Mouse (Mus musculus): ENCODE measurements around the gene 1700037H04Rik. TPM values are rescaled to one million over a fixed set of nuclear protein-coding genes. Genes with fewer than 3 reads are reported as not detected.

1700037H04Rik gene
- total RNA-seq (2021): 10 to 100 TPM; 71.1 to 78.3 TPM

DNA sequence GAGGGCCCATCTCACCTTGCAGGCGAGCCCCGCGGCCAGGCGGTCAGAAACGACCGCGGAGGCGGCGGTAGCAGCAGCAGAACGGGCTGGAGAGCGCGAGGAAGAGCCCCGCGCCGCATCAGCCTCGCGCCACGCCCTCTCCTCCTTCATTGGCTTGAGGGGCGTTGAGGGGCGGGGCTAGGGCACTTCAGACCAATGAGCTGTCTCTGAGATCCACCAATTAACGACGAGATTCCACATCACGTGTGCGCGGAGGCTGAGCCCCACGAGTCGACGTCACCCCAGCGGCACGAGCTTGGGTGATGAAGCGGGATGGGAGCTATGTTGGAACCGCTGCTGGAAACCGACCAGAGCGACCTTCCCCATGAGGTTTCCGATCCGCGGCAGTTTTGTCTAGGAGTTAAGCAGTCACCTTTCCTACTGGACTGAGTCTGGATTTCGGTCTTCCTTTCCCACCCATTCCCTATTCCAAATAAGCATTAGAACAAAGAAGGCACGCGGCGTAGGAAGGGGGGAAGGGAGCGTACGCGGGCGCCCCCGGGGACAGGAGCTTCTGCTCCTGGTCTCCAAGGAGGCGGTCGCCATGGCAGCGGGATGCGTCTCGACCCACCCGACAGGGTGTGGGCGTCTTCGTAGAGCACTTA, at the start of gene 1700037H04Rik:
TSS of gene 1700037H04Rik (minus strand) at position 144 of the 644 bp plus-strand sequence.
- DNase-seq (ENCODE audit: low spot score in 2 of 2): peak; percentile 92 to 94
- intact Hi-C loops (cut with DNase I): loop anchor here (2.0 kb wide), 1 partner anchor 65 kb away; no protein-coding TSS in a partner anchor

DNA sequence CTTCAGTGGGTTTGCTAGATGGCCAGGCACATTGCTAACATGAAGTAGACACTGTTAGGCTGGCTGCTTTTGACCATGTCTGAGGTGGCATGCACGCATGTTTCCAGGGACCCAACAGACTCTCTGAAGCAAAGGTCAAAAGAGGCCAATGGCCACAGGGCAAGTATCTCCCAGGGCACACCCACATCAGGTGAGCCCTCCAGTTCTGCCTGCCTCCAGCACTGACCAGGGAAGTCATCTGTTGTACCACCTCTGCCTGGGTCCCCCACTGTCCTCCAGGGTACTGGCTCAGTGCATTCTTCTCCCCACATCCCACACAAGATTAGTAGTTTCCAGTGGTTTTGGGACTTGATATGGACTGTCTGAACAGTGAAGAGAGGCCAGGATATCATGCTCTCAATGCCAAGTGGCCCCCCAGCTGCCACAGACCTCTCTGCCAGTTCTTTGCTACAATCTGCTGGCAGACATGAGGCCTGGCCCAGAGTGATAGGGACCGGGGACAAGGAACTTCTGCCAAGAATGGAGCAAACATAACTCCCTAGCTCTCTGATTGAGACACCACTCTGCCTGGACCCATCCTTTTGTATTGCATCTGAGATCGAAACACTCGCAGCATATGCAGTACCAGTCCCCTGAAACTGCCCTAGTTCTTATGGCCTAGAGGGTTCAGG, 49.4 kb upstream of the 1700037H04Rik start:
- intact Hi-C loops (cut with DNase I): no loop called here

GRCm38 (mm10) chr2:131208356-131208755, 48.5 kb upstream of the 1700037H04Rik start:
- intact Hi-C loops (cut with DNase I): no loop called here

More for the DNA sequence above, 49.4 kb upstream of the 1700037H04Rik start:
- no peak for DNase-seq (ENCODE audit: low spot score in 2 of 2)

DNA sequence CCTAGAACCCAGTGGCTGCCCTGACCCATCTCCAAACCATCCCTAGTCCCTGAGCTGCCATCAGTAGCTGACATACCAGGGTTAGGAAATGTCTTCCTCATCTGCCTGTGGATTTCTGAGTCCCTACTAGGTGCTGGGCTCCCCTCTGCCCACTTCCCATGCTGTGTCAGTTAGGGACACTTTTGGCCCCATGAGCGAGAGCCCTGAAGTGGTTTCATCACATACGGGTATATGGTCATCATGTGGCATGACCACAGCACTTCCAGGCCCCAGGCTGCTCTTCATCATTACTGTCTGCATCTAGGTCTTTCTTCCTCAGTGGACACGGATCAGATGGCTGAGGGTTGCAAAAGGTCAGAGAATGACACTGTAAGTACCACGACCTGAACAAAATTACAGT, 46.9 kb upstream of the 1700037H04Rik start, which contains the start of gene Ap5s1:
TSS of gene Ap5s1 (plus strand) at position 301 of the 400 bp plus-strand sequence.
- intact Hi-C loops (cut with DNase I): no loop called here

More at GRCm38 (mm10) chr2:131208356-131208755, 48.5 kb upstream of the 1700037H04Rik start:
- DNase-seq (ENCODE audit: low spot score in 2 of 2): no peak

GRCm38 (mm10) chr2:131205521-131206182, 45.8 kb upstream of the 1700037H04Rik start:
- no peak for DNase-seq (ENCODE audit: low spot score in 2 of 2)
- intact Hi-C loops (cut with DNase I): no loop called here

More for the DNA sequence above, 46.9 kb upstream of the 1700037H04Rik start, which contains the start of gene Ap5s1:
- DNase-seq (ENCODE audit: low spot score in 2 of 2): no peak

DNA sequence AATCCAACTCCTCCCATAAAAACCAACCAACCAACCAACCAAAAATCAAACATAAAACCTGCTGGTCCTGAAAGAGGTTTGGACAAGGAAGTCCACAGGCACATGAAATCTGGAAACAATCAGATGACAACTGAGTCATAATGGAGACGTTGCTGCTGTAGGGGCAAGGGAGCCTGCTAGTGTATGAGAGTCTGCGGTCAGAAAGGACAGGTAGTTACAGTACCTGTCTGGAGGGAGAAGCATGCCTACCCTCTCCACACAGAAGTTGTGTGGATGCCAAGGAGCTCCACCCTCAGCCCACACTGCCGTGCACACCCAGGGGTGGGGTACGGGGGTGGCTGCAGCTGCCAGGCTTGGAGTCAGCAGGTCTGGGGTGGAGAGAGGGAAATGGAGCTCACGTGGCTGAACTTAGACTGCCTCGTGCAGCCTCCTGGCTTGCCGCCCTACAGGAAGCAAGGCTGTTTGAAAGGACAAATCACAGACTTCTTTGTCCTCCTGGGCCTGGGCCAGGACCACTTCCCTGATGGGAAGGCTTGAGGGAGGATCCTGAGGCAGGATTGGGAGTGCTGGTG, 44.6 kb upstream of the 1700037H04Rik start:
- DNase-seq (ENCODE audit: low spot score in 2 of 2): peak; percentile 82 to 87
- intact Hi-C loops (cut with DNase I): no loop called here

DNA sequence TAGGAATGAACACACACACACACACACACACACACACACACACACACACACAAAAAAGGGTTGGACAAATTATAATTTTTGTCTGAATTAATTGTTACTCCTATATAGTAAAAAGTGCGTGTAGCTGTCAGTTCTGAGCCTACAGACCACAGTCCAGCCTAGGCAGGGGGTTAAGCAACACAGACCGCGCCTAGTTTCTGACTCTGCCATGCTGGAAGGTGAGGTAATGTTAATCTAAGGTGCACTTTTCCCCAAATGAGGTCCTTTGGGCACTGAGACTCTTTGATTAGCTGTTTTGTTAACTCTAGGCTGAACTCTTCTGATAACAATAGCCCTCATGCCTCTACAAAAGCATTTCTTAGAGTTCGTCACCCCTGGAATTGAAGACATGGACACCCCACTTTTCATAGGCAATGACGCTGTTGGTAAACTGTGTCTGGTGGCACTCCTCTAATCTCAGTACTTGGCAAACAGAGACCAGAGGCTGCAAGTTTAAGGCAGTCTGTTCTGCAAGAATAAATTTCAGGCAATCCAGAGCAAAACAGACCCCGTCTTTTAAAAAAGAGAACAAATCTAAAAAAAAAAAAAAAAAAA, 44.0 kb upstream of the 1700037H04Rik start:
- intact Hi-C loops (cut with DNase I): no loop called here
- DNase-seq (ENCODE audit: low spot score in 2 of 2): no peak

- intact Hi-C loops (cut with DNase I): no loop called here
- no peak for DNase-seq (ENCODE audit: low spot score in 2 of 2)
Observed at GRCm38 (mm10) chr2:131201262-131201661, 41.4 kb upstream of the 1700037H04Rik start.

DNA sequence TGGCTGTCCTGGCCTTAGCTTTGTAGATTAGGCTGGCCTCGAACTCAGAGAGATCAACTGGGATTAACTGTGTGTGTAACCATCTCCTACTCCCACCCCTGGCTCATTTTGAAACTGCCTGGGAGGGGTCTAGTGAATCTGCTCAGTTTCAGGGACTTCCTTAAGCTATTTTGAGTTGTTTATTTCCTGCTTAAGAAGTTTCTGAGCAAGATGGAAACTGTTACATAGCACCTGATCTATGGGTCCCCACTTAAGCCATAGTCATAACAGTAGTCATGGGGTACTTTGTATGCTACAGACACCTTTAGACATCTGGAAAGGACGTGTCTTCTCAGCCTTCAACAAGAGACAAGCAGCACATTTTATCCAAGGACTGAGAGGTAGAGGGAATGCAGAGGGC, 40.8 kb upstream of the 1700037H04Rik start:
- no peak for DNase-seq (ENCODE audit: low spot score in 2 of 2)
- intact Hi-C loops (cut with DNase I): no loop called here

DNA sequence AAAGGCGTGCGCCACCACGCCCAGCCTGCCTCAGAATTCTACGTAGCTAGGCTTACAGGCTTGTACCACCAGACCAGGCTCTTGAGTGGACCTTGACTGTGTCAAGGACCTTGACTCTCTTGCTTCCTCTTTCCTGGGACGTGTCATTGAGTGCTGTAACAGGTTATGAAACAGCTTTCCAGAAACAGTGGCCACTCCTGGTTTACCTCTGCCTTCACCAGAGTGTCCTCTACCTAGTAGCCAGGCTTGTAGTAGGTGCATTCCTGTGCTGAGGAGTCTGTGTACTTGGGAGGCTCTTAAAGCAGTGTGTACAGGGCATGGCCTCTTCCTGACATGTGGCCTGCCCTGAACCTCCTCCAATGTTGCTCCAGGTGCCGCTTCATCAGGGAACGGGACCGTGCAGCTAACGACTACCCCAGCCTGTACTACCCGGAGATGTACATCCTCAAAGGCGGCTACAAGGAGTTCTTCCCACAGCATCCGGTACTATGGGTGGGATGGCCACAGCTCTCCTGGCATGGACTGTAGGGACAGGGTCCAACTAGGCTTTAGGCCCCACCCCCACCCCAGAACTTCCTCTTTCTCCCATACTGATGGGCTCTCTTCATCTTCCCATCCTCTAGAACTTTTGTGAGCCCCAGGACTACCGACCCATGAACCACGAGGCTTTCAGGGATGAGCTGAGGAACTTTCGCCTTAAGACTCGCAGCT, 36.9 kb upstream of the 1700037H04Rik start:
- no peak for DNase-seq (ENCODE audit: low spot score in 2 of 2)
- intact Hi-C loops (cut with DNase I): no loop called here

DNA sequence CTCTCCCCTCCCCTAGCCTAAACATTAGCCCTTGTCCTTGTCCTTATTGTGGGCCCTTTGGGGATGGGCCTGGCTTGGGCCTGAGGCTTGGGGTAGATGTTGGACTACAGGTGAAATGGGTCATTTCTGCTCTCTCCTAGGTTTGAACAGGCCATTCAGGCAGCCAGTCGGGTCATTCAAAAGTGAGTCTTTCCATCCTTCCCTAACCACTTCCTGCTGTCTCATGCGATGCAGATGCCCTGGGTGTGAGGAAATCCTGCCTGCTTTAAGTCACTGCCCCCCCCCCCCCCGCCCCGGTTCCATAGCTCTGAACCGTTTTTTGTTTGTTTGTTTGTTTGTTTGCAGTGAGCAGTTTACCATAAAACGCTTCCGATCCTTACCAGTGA, 31.1 kb upstream of the 1700037H04Rik start:
- DNase-seq (ENCODE audit: low spot score in 2 of 2): no peak
- intact Hi-C loops (cut with DNase I): no loop called here

GRCm38 (mm10) chr2:131190344-131191004, 30.6 kb upstream of the 1700037H04Rik start:
- DNase-seq (ENCODE audit: low spot score in 2 of 2): no peak
- intact Hi-C loops (cut with DNase I): no loop called here

DNA sequence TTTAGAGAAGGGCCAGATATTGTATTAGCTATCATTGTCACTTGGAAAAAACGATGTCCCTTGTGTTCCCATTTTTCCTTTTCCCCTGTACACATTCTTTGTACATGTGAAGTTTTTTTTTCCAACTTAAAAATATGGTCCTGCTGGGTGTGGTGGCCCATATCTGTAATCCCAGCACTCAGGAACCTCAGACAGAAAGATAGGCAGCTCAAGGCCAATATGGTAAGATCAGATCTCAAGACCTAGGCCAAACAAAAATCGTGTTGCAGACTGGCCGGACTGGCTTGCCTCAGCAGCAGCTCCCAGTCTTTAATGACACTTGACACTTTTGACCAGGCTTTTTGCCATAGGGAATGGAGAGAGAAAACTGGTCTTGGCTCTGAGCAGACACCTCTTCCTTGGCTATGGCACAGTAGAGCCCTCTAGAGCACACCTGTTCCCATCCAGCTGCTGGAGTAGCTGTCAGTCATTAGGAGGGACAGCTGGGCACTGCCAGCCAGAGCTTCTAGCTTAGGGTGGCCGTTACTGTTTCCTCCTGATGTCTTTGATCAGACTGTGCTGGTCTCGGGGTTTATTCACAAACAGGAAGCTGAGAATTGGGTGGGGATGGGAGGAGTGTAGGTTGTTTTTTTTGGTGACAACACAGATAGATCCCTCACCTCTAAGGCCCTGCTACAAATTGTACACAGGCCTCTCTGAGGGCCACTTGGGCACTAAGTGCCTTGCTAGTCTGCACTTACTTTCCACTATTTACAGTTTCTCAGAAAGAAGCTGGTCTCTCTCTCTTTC, 29.8 kb upstream of the 1700037H04Rik start:
- intact Hi-C loops (cut with DNase I): no loop called here
- DNase-seq (ENCODE audit: low spot score in 2 of 2): no peak

DNA sequence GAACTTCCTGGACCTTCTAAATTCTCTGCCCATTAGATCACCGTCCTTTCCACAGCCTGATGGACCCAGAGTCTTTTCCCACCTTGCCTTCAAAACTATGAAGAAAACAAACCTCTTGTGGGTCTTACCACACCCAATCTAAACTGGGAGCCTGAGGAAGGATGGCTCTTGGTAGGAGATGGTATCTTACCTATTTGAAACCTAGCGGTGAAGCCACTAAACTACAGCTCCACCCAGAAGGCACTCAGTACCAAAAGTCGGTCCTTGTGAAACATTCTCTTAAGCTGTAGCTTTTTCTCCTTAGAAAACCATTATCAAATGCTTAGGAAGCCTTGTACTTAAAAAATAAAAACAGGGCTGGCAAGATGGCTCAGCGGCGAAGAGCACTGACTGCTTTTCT, 28.4 kb upstream of the 1700037H04Rik start:
- no peak for DNase-seq (ENCODE audit: low spot score in 2 of 2)
- intact Hi-C loops (cut with DNase I): no loop called here

DNA sequence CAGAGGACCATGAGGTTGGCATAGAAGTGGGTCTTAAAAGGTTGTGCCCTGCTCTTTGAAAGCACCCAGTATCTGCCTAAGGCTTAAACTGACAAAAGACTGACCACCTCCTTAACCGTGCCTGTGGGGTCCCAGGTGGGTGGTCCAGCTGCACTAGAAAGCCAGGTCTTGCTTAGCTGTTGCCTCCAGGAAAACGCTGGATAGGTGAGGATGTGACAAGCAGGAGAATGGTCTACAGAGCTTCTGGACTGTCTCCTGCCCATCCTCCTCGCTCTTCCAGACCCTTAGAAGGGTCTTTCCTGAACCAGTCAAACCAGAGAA, 27.7 kb upstream of the 1700037H04Rik start:
- intact Hi-C loops (cut with DNase I): no loop called here
- no peak for DNase-seq (ENCODE audit: low spot score in 2 of 2)

DNA sequence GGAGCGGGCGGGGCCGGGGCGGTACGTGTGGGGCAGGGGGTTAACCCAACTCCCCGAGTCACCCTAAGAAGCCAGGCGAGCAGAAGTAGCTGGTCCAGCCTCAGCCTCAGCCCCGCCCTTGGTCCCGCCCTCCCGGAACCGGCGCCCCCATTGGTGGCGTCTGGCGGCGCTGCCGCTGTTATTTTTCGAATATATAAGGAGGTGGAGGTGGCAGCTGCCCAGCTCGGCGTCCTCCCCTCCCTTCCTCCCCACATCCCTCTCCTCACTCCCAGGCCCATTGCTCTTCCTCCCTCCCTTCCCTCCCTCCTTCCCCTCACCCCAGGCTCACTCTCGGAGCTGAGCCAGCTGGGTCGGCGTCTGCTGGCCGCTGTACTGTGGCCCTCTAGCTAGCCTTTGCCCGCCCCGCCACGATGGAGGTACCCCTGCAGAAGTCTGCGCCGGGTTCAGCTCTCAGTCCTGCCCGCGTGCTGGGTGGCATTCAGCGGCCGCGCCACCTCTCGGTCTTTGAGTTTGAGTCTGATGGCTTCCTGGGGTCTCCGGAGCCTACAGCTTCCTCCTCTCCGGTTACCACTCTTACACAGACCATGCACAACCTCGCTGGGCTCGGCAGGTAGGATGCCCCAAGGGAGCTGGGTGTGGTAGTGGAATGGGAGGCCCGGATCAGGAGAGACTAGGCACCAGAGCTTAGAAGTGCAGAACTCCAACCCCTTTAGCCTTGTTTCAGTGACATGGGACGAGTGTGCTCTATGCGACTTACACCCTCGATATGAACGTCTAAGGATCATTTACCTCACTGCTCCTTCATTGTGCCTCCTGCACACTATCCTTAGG, 27.1 kb upstream of the 1700037H04Rik start, which contains the start of the genes Cdc25b and Spef1:
TSS of gene Cdc25b (plus strand) at position 179 of the 831 bp plus-strand sequence.
TSS of gene Spef1 (minus strand) at position 512 of the 831 bp plus-strand sequence.
- DNase-seq (ENCODE audit: low spot score in 2 of 2): peak; percentile 76 to 79
- intact Hi-C loops (cut with DNase I): no loop called here

DNA sequence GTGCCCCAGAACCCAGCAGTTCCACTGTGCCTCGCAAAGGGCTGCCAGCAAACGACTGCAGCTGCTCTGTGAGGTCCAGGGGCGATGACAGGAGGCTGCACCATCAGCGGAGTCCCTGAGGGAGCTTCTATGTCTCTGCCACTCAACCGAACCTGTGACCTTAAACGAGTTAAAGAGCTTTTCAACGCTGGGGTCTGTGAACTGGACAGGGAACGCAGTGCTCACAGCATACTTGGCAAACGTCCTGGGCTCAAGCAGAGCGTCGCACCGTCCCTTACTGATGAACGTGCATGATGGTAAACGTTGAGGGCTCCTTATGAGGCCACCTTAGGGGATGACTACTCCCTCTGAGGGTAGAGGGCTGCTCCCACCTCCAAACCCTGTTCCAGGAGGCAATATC, 26.5 kb upstream of the 1700037H04Rik start:
- no peak for DNase-seq (ENCODE audit: low spot score in 2 of 2)
- intact Hi-C loops (cut with DNase I): no loop called here
